Comparison of ENCODE assay signal across 22 mouse cellular contexts in the genomic region with DNA sequence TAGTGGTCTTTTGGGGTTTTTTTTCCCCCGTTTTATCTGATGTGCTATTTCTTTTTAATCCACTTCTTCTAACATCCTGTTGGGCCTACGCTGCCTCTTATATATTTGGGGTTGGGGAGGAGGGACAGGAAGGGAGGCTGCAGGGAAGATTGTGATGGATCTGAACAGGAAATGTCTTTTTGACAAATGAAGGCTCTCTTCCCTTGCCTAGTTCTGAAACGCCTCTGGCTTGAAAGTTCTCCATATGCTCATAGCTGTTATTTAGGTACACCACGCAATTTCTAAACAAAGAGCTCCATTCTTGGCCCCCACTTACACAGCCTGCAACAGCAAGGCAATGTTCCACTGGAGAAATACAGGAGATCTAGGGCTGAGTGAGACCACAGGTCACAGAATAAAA.
DNase-seq lines count a peak whose midpoint lies in the region; ATAC-seq lines count a peak whose summit lies in the region.
"Had no signal": no experiment of that assay in that cellular context is flagged by ENCODE, and none has a peak within 500 bp of the region (broad histone marks: within the 10 kb centered on the region; RNA-seq: fewer than 3 reads in every experiment).

No protein-coding gene starts in this region.

- no peak overlapping the region for H3K4me2 ChIP-seq in lung, embryonic 15.5 days
- no peak overlapping the region for H3K4me2 ChIP-seq in heart, embryonic 11.5 days
- H3K4me2 ChIP-seq: embryonic facial prominence, embryonic 12.5 days; heart, embryonic 15.5 days; liver, embryonic 11.5 days had no signal

- H3K4me3 ChIP-seq in lung, embryonic 15.5 days, result no peak overlapping the region
- H3K4me3 ChIP-seq in heart, embryonic 11.5 days (ENCODE audit: low read depth, low read length), result no peak overlapping the region
- H3K4me3 ChIP-seq: embryonic facial prominence, embryonic 12.5 days; heart, embryonic 15.5 days; limb, embryonic 10.5 days; myocyte had no signal

- 38% methylated on average over 4 of the region's 4 CpGs for WGBS in lung, embryonic 15.5 days
- WGBS in heart, embryonic 11.5 days (ENCODE audit: insufficient replicate concordance), result 54% methylated on average over 4 of the region's 4 CpGs

- H3K4me1 ChIP-seq in lung, embryonic 15.5 days, result peaks cover 36% of the 10 kb centered on the region
- peaks cover 13% of the 10 kb centered on the region for H3K4me1 ChIP-seq in heart, embryonic 11.5 days (ENCODE audit: control insufficient read depth, insufficient read depth, low read length)

- H3K27ac ChIP-seq in lung, embryonic 15.5 days, result peak overlapping the region; percentile 78
- H3K27ac ChIP-seq in heart, embryonic 11.5 days (ENCODE audit: low read depth, low read length), result no peak overlapping the region
- H3K27ac ChIP-seq: embryonic facial prominence, embryonic 12.5 days; heart, embryonic 15.5 days; limb, embryonic 10.5 days had no signal

- H3K9ac ChIP-seq in lung, embryonic 15.5 days, result no peak overlapping the region
- H3K9ac ChIP-seq in heart, embryonic 11.5 days (ENCODE audit: low read depth, low read length), result no peak overlapping the region
- H3K9ac ChIP-seq: embryonic facial prominence, embryonic 12.5 days; heart, embryonic 15.5 days had no signal

- no peaks in the 10 kb centered on the region for H3K36me3 ChIP-seq in lung, embryonic 15.5 days
- no peaks in the 10 kb centered on the region for H3K36me3 ChIP-seq in heart, embryonic 11.5 days (ENCODE audit: control insufficient read depth, insufficient read depth, low read length)
- H3K36me3 ChIP-seq: embryonic facial prominence, embryonic 12.5 days; heart, embryonic 15.5 days; limb, embryonic 10.5 days had no signal

- no peaks in the 10 kb centered on the region for H3K9me3 ChIP-seq in lung, embryonic 15.5 days
- H3K9me3 ChIP-seq in heart, embryonic 11.5 days (replicated peaks; ENCODE audit: control insufficient read depth, low read length), result no peaks in the 10 kb centered on the region
- H3K9me3 ChIP-seq: embryonic facial prominence, embryonic 12.5 days; heart, embryonic 15.5 days; limb, embryonic 10.5 days had no signal

- ATAC-seq in lung, embryonic 15.5 days (ENCODE audit: borderline replicate concordance, extremely low read depth, low FRiP score, low TSS enrichment), result no peak
- ATAC-seq in common myeloid progenitor, adult 5-6 weeks (replicated peaks; ENCODE audit: low read depth, poor library complexity, severe bottlenecking), result peak; percentile 36; the same call in 1 of the 2 replicates
- ATAC-seq in heart, embryonic 11.5 days (replicated peaks; ENCODE audit: insufficient number of reproducible peaks, low FRiP score, low TSS enrichment), result no peak
- ATAC-seq: forebrain, embryonic 16.5 days had no signal

- H3K27me3 ChIP-seq in lung, embryonic 15.5 days, result no peaks in the 10 kb centered on the region
- no peaks in the 10 kb centered on the region for H3K27me3 ChIP-seq in heart, embryonic 11.5 days (ENCODE audit: control insufficient read depth, insufficient read depth, low read length)
- H3K27me3 ChIP-seq: CH12.LX; embryonic facial prominence, embryonic 12.5 days; heart, embryonic 15.5 days had no signal

- peak; percentile 26 to 52 for DNase-seq in frontal cortex, postnatal 36 days (ENCODE audit: low spot score in 2 of 2)
- no peak for DNase-seq in frontal cortex, postnatal 10 days (ENCODE audit: low spot score in 2 of 2)
- DNase-seq in lung, postnatal 14 days, result no peak
- DNase-seq in lung, postnatal 10 days, result peak; percentile 36
- DNase-seq: adrenal gland, adult 2 months; cerebellum, adult 11-12 months; gastrocnemius, postnatal 10 days; heart, adult 18-20 months; midbrain, embryonic 14.5 days; retina, postnatal 1 day; spleen, adult 18-20 months; thymus, postnatal 25 days had no signal

Comparison
In these comparisons a context has a peak if more than half of its experiments do, and no peak if none do; other contexts are left out.
1. DNase-seq: peak in frontal cortex, postnatal 36 days (2 of 2) and lung, postnatal 10 days (single experiment); none in frontal cortex, postnatal 10 days (0 of 2) and lung, postnatal 14 days (single experiment).